Mouse (Mus musculus) cerebellum, adult 2 months (tissue): ENCODE results near the gene Ezr.

Experiments used
- CTCF ChIP-seq: fragments of 200-500 bp; IDR thresholded peaks from 2 replicates; pipeline ENCODE4 v1.5.1; 2011; ENCODE audit warnings: low read depth, mild to moderate bottlenecking, control low read depth, low read length, moderate library complexity, borderline replicate concordance; ENCODE audit not compliant: insufficient read depth
- POLR2A ChIP-seq: fragments of 200-500 bp; IDR thresholded peaks from 2 replicates; pipeline ENCODE4 v1.6.1; 2011; ENCODE audit warnings: low read length, control low read depth, borderline replicate concordance; ENCODE audit not compliant: insufficient read depth

DNA sequence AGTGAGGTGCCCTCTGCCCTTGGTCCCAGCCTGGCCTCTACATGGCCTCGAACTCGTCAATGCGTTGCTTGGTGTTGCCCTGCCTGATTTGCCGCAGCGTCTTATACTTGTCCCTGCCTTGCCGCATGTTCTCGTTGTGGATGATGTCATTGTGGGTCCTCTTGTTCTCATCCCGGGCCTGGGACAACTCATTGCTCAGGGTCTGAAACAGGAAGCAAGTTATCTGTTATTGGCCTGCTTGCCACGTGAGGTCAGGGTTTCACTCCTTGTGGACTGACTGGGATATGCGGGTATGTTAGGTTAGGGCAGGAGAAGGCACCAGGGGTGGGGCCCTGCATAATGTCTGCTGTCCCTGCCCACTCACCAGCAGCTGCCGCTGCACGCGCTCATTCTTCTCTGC lies 43.3 kb downstream of the Ezr start:
- no peak for TF ChIP-seq CTCF
- TF ChIP-seq POLR2A, result no peak
